Comparison of ENCODE assay signal across 9 mouse cellular contexts in the genomic region with DNA sequence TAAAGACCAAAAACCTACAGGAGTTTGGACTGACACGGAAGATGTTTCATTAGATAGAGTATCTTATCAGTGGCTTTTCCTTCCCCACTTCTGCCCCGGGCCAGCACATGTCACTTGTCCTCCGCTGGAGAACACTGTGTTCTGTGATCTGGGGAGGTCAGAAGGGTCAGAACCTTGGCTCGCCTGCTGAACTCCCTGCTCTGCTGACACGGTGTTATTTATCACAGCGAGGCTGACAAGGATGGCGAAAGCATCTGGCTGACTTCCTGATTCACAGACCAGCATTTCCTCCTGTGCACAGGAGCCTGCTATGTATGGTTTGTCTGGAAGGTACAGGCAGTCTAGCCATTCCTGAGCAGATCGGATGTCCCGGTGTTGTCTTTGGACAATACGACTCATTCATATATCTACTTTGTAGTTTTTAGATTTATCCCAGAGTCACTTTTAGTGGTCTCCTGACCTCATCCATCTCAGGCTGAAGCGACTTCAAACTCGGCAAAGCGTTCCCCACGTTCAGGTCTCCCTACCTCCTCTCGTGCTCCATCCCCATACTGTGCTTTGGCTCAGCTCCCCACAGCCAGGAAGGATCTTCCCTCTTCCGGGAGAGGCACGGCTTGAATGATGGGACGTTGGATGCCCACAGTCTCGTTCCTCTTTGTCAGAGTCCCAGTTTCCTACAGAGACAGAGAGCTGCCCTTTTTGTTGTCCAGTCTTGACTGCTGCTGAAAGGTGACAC.
DNase-seq lines count a peak whose midpoint lies in the region; ATAC-seq and TF ChIP-seq lines count a peak whose summit lies in the region.
"Had no signal": no experiment of that assay in that cellular context is flagged by ENCODE, and none has a peak within 500 bp of the region (broad histone marks: within the 10 kb centered on the region; RNA-seq: fewer than 3 reads in every experiment).

No protein-coding gene starts in this region.

- H3K9me3 ChIP-seq in kidney, embryonic 15.5 days (replicated peaks) = no peaks in the 10 kb centered on the region
- no peaks in the 10 kb centered on the region for H3K9me3 ChIP-seq in midbrain, embryonic 13.5 days
- H3K9me3 ChIP-seq: midbrain, embryonic 12.5 days had no signal

- H3K36me3 ChIP-seq in heart, adult 2 months (ENCODE audit: control insufficient read depth, insufficient read depth, low read length) = peaks cover 5% of the 10 kb centered on the region
- no peaks in the 10 kb centered on the region for H3K36me3 ChIP-seq in kidney, embryonic 15.5 days
- H3K36me3 ChIP-seq in midbrain, embryonic 13.5 days = no peaks in the 10 kb centered on the region
- H3K36me3 ChIP-seq: midbrain, embryonic 12.5 days had no signal

- H3K4me2 ChIP-seq in kidney, embryonic 15.5 days = peak overlapping the region; percentile 38
- H3K4me2 ChIP-seq in midbrain, embryonic 13.5 days (replicated peaks) = no peak overlapping the region
- H3K4me2 ChIP-seq: midbrain, embryonic 12.5 days had no signal

- H3K4me3 ChIP-seq in heart, adult 2 months = peak overlapping the region; percentile 0; the same call in 1 of the 2 replicates
- H3K4me3 ChIP-seq in kidney, embryonic 15.5 days (replicated peaks) = no peak overlapping the region
- H3K4me3 ChIP-seq in midbrain, embryonic 13.5 days (replicated peaks) = no peak overlapping the region
- H3K4me3 ChIP-seq: midbrain, embryonic 12.5 days had no signal

- intact Hi-C loops in heart, adult 2 months (cut with DNase I) = loop anchor here (2.0 kb wide), 1 partner anchor 174 kb away; no protein-coding TSS in a partner anchor

- peak; percentile 100 for TF ChIP-seq EP300 in heart, adult 2 months (IDR thresholded peaks at IDR 0.05; ENCODE audit: insufficient read depth, low read depth, low read length)

- 12% methylated on average over 19 of the region's 19 CpGs for WGBS in heart, adult 2 months
- WGBS in kidney, embryonic 15.5 days = 12% methylated on average over 19 of the region's 19 CpGs
- 72% methylated on average over 19 of the region's 19 CpGs for WGBS in midbrain, embryonic 13.5 days

- no peaks in the 10 kb centered on the region for H3K27me3 ChIP-seq in heart, adult 2 months (ENCODE audit: control insufficient read depth, insufficient read depth, low read length)
- H3K27me3 ChIP-seq in kidney, embryonic 15.5 days = no peaks in the 10 kb centered on the region
- H3K27me3 ChIP-seq in midbrain, embryonic 13.5 days = no peaks in the 10 kb centered on the region
- H3K27me3 ChIP-seq: midbrain, embryonic 12.5 days had no signal

- no peak for TF ChIP-seq CTCF in heart, adult 2 months (IDR thresholded peaks at IDR 0.05)

- no peaks in the 10 kb centered on the region for H3K79me2 ChIP-seq in heart, adult 2 months (replicated peaks; ENCODE audit: control insufficient read depth, insufficient read depth, low read length)

- H3K4me1 ChIP-seq in heart, adult 2 months (ENCODE audit: control insufficient read depth, insufficient read depth, low read length) = peaks cover 18% of the 10 kb centered on the region
- H3K4me1 ChIP-seq in kidney, embryonic 15.5 days = peaks cover 16% of the 10 kb centered on the region
- H3K4me1 ChIP-seq in midbrain, embryonic 13.5 days (replicated peaks) = peaks cover 5% of the 10 kb centered on the region; the same call in 1 of the 2 replicates
- H3K4me1 ChIP-seq: midbrain, embryonic 12.5 days had no signal

- H3K27ac ChIP-seq in heart, adult 2 months = peak overlapping the region; percentile 68
- H3K27ac ChIP-seq in kidney, embryonic 15.5 days = peak overlapping the region; percentile 41
- no peak overlapping the region for H3K27ac ChIP-seq in midbrain, embryonic 13.5 days
- H3K27ac ChIP-seq: midbrain, embryonic 12.5 days had no signal

- peak overlapping the region; percentile 28 for H3K9ac ChIP-seq in heart, adult 2 months (ENCODE audit: low read depth, low read length)
- H3K9ac ChIP-seq in kidney, embryonic 15.5 days = no peak overlapping the region
- no peak overlapping the region for H3K9ac ChIP-seq in midbrain, embryonic 13.5 days (replicated peaks)
- H3K9ac ChIP-seq: midbrain, embryonic 12.5 days had no signal

- ATAC-seq in kidney, embryonic 15.5 days (replicated peaks; ENCODE audit: low FRiP score) = 0 out of 2 replicates have a peak, but pooled peaks have one; percentile 27
- ATAC-seq in megakaryocyte, adult 5-6 weeks (ENCODE audit: poor library complexity, severe bottlenecking) = peak; percentile 80
- no peak for ATAC-seq in midbrain, embryonic 13.5 days

- DNase-seq in thymus, postnatal 0 days (ENCODE audit: low spot score) = peak; percentile 26
- no peak for DNase-seq in thymus, postnatal 25 days
- peak; percentile 71 to 82 for DNase-seq in heart, adult 2 months
- DNase-seq in right cerebral cortex, postnatal 4 days = no peak
- no peak for DNase-seq in urinary bladder, postnatal 4 days (ENCODE audit: low spot score in 2 of 2)

- peak; percentile 27; the same call in 1 of the 2 replicates for TF ChIP-seq POLR2A in heart, adult 2 months (IDR thresholded peaks at IDR 0.05; ENCODE audit: insufficient read depth, low read depth, low read length)

Comparison
In these comparisons a context has a peak if more than half of its experiments do, and no peak if none do; other contexts are left out.
1. DNase-seq: peak in thymus, postnatal 0 days (single experiment) and heart, adult 2 months (2 of 2); none in thymus, postnatal 25 days (single experiment), right cerebral cortex, postnatal 4 days (single experiment) and urinary bladder, postnatal 4 days (0 of 2).